Mouse (Mus musculus) layer of hippocampus, adult 9-10 months (tissue): ENCODE results near the gene Cbx1.

ENCODE experiments used
- DNase-seq: peaks from one replicate; pipeline ENCODE4 v3.0.0; 2022; ENCODE audit warnings: low spot score

Cbx1 gene

DNA sequence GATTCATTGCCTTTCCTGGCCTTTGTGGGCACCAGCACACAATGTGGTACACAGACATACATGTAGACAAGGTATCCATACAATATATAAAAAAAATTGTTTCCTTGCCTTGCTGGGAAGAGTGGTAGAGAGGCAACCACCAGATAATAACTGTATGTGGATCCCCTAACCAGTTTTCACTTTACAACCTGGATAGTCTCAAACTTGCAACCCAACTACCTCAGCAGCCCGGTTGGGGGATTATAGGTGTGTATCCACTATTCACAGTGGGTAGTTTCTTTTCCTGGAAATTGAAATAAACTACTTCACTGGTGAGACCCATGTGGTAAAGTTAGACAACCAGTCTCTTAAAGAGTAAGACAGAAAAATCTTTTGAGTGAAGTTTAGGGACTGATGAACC lies 27.6 kb downstream of the Cbx1 start:
- no peak for DNase-seq

DNA sequence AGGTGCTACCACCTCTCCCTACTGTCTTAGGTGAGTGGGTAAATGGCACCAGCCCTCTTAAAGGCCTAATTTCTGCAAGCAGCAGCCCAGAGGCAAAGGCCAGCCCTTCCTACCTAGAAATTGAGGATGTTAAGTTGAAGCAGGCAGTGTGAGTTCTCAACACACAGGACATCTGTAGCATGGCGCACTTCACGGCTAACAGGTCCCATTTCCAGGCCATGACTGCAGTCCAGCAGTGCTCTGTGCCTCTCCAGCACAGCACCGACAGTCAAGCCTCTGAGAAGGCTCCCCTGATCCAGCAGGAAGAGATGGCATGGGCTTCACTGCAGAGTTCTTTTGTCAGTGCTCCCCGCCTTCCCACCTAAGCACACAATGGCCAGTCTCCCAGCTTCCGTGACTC lies 28.1 kb downstream of the Cbx1 start:
- DNase-seq, result no peak

DNA sequence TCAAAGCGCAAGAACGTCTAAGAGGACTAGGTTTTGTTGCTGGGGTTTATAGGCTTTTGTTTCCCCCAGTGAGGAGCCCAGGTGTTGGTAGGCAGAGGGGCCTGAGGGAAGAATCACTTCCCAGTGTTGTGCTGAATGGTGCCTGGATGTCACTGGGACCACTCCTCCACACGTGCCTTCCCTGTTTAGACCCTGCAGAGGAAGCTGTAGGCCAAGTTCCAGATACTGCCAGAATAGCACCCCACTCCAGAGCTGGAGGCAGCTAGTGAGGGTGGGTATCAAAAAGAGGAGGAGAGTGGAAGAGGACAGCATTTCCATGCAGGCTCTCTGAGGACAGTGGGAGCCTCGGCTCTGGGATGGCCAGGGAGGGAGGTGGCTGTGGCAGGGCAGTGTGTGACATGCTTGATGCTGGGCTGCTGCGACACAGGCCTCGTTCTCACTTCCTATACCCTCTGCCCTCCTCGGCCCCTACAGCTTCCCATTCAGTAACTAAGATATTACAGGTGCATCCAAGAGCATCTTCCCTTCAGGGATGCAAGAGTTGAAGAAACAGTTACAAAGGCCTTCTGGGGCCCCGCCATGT lies 29.3 kb downstream of the Cbx1 start:
- DNase-seq, result no peak

DNA sequence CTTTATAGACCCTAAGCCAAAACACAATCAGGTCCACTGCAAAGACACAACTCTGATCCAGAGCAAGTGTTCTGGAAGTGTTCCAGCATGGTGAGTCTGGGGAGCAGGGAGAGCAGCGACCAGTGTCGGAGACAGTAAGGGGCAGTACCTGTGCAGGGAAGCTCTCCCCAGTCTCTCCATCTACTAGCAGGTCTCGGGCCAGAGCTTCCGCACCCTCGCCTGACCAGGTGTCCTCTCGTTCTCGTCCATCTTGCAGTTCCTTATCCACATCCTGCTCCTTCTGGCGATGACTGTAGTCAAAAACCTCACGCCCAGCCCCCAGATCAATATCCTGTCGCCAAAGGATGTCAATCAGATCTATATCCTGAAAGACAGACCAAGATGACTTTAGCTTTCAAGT lies 33.0 kb downstream of the Cbx1 start:
- no peak for DNase-seq

DNA sequence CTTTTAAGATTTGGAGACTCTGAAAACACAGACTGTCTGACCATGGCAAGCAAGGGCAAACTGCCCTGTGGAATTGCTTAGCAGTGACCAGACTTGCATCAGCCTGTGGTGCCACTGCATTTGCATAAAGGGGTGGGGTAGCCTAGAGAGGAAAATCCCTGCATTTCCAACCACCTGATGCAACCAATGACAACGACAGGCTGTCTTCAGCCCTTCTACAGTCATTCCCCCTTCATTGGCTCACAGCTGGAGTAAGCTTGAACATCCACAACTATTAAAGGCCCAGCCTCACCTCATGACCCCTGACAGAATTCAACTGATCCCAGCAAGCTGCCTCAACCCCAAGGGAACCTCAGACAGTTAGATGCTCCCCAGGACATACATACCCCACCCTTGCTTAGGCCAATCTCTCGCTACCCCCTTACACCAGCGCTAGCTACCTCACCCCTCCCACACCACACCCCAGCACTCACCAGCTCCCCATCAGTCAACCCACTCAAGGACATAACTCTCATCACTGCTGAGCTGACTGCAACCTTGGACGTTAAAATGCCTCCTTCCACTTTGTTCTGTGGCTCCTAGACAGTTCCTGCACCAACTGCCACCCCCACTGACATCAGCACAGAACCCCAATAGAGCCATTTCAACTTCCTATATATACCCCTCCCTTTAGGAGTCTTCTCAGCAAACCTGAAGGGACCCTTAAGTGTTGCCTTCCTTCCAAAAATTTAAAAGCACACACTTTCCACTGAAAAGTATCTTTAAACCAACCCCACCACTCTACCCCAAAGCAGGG lies 33.9 kb downstream of the Cbx1 start:
- no peak for DNase-seq

DNA sequence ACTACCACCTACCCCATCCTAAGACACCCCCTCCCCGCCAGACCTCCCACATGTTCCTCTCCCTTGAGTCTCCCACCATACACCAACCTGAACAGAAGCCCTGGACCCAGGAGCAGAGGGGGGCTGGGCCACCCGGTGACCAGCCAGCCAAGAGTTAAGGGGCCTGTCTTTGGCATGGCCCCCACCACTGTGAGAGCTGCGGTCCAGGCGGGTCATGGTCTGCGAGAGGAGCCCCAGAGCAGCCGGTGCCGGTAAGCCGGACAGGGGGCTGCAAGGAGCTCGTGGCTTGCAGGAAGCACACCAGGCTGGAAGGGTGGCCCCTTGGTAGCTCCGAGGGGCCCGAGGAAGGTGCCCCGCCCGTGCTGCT lies 34.5 kb downstream of the Cbx1 start:
- DNase-seq, result no peak

DNA sequence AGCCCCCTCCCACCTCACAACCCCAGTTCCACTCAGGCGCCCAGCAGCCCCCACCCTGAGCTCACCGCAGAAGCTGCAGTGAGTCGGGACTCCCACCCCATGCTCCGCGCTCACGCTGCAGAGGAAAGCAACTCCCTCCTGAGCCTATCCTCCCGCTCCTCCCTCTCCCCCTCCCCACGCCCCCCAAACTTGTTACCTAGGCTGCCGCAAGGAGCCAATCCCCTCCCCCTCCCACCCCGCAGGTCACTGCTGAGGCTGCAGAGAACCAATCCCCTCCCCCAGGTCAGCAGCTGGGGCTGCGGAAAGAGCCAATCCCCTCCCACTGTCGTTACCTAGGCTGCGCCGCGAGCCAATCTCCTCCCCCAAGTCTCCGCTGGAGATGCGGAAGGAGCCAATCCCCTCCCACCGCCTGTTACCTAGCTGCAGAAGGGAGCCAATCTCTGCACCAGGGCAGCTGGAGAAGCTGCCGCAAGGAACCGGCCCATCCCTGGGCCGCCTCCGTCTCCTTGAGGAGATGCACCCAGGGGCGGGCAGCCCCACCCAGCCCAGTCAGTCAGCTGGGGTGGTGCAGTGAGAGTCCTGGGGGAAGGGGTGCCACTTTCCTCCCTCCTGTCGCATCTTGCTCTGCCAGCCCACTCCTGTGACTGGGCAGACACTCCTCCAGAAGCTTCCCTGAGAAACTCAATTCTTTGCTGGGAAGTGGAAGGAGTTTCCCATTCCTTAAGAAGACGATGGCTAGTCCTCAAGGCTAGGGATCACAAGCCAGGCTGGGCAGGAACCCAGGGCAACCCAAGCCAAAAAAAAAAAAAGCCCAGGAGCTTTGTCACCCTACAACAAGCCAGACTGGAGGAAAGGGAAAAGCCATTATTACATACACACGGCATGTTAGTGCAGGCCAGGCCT lies 35.2 kb downstream of the Cbx1 start:
- peak; percentile 65 for DNase-seq

DNA sequence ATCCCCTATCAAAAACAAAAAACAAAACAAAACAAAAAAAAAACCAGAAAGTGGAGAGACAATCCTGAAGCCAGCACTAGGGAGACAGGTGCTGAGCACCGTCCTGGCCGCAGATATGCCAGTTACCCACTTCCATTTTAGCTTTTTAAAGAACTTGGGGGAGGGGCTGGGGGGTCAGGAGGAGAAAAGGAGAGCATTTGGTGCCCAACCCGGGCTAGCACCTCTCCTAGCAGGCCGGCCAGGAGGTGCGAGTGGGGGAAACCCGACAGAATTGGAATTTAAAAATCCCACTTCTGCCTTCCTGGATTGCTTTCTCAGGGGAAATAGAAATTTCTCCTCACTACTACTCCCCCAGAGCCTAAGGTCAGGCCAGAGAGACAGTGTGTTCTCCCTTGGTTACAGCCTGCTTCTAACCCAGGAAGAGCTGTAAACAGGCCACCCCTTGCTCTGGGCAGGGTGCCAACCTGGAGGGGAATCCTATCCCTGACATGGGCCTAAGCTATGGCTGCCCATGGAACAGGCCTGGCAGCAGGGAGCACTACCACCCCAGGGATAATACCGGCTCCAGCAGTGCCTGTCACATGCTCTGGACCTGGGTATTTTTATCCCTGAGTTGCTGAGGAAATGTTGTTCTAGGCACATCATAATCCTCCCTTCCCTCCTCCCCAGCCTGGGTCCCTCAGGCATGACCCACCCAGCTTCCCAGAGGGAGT lies 36.0 kb downstream of the Cbx1 start:
- no peak for DNase-seq

DNA sequence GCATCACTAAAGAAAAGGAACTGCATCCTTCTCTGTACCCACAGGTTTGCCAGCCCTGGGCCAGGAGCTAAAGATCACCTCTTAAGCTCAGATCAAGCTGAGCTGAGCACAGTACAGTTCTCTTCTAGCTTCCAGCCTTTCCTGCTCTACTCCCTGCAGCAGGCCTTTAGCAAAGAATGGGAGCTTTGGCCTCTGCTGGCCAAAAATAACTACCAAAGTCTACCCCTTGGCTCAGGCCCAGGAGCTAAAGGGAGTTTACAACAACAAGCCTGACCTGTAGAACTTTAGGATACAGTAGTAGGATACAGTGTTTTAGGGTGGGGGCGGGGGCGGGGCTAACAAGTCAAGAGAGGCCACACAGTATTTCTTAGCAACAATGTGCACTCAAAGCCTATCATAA lies 37.6 kb downstream of the Cbx1 start:
- DNase-seq, result no peak

DNA sequence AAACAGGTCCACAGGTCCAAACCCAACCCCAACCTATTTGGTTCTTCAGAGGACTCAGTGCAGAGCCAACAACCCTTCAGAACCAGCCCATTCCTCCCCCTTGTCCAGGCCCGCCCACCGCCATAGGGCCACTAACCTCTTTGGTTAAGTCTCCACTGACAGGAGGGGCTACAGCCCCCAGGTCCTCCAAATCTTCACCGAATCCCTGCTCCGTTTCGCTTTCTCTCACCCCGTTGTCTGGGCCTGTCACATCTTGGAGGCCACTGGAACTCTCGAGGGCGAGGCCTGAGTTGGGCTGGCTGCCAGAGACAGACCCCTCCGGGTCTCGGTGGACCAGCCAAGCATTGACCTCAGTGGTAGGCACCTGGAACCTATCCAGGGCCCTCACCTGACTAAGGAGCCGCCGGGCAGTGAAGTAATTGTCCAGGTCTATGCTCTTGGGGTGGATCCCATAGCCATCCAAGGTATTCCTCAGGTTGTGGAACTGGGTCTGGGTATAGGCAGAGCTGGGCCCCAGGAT lies 38.2 kb downstream of the Cbx1 start:
- no peak for DNase-seq

DNA sequence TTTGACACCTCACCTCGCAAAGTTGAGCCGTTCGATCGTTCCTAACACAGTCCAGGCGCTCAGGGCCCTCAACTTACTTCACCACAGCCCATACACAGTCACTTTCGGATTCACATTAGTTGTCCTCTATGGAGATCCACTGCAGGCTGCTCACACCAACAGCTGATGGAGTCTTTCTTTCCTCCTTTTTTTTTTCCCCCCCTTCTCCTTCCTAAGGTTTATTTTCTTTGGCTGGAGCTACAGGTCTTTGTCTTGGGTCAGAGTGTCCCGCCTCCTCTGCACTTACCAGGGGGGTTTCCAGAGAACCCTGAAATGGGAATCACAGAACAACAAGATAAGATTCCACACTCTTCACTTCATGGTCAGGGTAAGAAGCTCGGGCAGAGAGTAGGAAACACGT lies 39.0 kb downstream of the Cbx1 start:
- no peak for DNase-seq

DNA sequence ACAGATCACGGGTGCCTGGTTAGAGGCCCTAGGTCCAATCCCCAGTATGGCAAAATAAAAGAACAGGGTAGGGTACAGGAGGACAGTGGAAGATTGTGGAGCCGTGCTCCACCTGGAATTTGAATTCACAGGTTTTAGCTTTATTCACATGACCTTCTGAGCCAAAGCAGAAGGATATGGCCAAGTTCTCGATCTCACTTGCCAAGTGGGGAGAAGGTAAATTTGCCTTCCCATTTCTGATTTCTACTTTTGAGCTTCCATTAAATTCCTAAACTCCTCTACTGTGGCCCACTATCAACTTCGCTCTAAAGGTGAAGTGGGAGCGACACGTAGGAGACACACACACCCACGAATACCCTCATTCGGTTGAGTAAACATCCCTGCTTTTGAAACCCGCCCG lies 40.0 kb downstream of the Cbx1 start:
- DNase-seq, result no peak

DNA sequence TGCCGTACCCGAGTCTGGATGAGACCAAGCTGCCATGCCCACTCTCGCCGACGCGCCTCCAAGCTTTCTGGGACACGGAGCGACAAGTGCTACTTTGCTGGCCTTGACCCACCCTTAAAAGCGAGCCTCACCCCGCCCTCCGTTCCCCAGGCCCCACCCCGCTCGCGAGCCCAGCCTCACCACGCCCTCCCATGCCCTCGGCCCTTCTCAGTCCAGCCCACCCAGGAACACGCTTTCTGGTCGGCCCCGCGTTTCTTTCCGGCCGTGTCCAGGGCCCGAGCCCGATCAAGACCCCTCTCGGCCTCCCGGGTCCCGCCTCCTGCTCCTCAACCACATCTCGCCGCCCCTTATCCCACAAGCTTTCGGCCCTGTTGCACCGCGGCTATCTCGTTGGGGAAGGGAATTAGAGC lies 40.5 kb downstream of the Cbx1 start:
- no peak for DNase-seq

DNA sequence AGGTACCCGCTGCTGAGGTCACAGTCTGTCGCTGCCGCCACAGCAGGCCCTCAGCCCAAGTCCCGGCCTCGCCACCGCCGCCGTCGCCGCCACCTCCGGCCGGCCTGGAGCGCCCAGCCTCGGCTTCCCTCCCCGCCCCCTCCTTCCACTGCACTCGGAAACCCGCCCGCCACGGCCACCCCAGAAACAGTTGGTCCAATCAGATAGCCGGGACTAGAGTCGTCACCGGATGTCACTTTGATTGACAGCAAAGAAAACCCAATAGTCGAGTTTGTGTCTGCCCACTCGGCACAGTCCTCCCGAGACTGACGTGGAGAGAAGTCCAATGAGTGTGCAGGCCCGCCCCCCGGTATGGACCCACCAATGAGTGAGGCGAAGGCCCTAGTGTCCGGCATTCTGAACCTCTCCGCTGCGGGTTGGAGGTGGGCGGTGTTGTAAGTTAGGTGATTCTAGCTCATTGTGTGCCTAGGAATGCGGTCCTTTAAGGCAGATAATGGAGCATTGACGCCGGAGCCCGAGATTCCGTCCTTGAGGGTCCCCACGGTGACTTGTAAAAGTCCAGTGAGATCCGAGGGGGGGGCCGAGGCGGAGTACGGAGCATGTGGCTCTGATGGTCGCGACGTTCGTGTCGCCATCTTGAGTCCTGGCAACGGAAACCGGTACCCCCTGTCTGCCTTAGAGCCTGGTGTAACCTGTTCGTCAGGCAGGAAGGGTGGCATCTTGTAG lies 41.0 kb downstream of the Cbx1 start, which contains the start of gene Nfe2l1:
Nfe2l1 (minus strand) TSS at position 156 of the 726 bp plus-strand sequence.
- DNase-seq, result peak; percentile 99

DNA sequence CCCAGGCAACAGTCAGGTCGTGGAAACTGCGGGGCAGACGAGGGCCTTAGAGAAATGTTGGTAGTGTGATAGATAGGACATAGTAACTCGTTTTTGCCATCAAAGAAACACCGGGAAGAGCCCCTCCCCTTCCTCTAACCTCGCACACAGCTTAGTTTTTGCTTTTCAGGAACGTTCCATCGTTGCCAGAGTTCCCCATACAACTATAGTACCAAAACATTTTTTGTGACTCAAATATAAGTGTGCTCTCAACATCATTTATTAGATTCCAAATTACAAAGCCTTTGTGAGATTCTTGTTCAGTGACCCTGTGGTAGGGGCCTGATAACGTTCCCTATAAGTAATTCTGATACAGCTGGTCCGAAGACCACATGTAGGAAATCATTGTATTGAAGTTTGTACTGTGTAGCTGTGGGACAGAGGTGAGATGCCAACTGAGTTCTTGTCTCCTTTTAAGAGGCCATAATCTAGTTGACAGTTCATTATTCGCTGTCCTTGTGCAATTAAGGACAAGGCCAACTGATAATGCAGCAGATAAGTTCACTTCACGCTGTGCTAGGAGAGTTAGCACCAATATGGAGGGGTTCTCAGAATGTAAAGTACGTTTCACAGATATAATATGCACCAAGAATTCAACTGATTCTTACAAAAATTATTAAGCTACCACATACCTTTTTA lies 41.8 kb downstream of the Cbx1 start:
- no peak for DNase-seq

DNA sequence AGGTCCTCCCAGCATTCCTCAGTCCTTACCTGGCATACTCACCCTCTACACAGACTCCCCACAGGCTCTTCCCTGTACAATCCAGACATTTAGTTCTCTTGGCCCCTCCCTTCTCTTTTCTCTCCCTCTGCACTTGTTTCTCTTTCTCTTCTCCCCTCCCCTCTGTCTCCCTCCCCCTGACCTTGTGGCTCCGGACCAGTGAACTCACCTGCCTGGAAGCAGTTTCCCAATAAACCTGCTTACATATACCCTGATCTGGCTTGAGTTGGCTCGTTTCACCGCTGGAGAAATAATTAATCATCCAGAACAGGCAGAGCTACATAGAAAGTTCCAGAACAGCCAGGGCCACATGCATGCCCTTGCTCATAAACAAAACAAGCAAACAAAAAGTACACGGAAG lies 42.6 kb downstream of the Cbx1 start:
- DNase-seq, result no peak

DNA sequence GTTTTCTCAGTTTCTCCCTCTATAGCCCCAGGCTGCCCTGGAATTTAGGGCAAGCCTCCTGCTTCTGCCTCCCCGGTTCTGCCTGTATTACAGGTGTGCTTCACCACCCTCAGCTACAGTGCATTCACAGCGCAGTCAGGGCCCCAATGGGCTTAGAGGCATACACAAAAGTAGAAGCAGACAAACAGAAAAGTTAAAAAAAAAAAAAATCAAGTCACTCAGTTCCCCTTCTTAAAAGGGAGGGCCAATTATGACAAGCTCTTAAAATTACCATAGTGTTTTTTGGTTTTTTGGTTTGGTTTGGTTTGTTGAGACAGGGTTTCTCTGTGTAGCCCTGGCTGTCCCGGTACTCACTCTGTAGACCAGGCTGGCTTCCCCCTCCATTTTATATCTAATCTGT lies 43.6 kb downstream of the Cbx1 start:
- DNase-seq, result no peak

DNA sequence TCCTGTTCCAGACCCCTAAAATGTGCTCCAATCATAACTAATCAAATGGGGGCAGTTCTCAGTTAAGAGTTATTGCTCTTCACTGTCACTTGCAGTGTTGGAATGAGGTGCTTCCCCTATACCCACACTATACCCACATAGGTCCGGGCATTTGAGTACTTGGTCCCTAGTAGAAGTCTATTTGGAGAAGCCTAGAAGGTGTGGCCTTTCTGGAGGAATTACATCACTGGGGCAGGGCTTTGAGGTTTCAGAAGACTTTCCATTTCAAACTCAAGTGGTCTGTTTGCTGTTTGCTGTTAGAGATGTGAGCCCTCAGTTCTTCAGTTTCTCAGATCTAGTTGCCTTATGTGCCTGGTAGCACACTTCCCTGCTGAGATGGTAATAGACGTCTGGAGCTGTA lies 44.0 kb downstream of the Cbx1 start:
- DNase-seq, result no peak

DNA sequence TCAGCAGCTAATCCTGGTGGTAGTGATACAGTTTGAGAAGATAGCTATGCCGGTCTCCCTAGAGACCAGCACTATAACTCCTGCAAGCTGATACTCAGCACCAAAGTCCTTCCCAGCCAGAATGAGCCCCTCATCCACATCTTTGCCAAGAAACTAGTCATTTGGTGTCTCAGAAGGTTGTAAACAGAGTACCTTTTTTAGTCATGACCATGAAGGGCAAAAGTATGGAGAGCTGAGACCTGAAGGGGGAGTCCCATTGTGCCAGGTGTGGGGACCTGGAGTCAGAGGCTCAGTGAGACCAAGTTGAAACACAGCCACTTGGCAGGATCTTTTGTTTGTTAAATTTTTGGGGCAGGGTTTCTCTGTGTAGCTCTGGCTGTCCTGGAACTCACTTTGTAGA lies 45.2 kb downstream of the Cbx1 start:
- DNase-seq, result no peak

DNA sequence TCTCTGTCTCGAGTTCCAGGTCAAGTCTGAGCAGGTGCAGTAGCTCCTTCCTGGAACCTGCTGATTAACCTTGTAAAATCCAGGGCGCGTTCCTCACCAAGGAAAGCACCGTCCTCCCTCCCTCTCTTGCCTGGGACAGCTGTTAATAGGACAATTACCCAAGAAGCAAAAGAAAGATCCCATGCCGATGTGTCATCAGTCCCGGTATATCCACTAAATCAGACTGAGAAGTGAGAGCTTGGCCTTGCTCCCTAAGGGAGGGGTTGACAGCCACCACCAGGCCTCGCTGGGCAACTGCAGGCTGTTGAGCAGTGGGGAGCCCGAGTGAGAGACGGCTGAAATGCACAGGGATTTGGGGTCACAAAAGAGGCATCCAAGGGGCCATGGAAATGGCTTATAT lies 48.4 kb downstream of the Cbx1 start:
- no peak for DNase-seq

DNA sequence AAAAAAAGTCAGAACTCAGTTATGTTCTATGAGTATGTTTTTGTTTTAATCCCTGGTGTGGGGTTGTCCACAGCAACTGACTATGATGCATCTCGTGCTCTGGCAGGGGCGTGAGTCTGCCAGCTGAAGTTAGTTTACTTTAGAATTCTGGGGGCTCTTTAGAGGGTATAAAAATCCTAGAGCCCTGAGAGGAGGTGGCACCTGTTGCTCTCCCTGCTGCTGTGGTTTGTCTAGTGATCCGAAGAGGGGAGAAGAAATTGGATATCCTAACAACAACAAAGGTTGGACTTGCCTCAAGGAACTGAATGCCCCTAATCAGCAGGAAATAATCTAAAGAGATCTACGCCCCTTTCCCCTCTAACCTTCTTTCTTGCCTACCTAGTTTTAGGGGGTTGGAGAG lies 49.4 kb downstream of the Cbx1 start:
- DNase-seq, result no peak
